Mouse (Mus musculus) brain, embryonic 14.5 days (tissue): ENCODE measurements at regions not wholly inside any gene's neighbourhood (a gene's known extent, or its start where the extent isn't known, plus 50 kb on each side); places are given as distances from the start of the nearest gene placed in this dataset.

Experiments
- CTCF ChIP-seq: fragments of 200-500 bp; IDR thresholded peaks from 2 replicates; pipeline ENCODE4 v1.5.1; 2012; ENCODE audit warnings: inconsistent platforms, mild to moderate bottlenecking, moderate library complexity, borderline replicate concordance; ENCODE audit not compliant: insufficient read depth, insufficient read length; ENCODE audit errors: extremely low read depth
- POLR2A ChIP-seq: fragments of 200-500 bp; IDR thresholded peaks from 2 replicates; pipeline ENCODE4 v1.6.1; 2012; ENCODE audit warnings: mild to moderate bottlenecking, inconsistent platforms, borderline replicate concordance; ENCODE audit not compliant: poor library complexity, insufficient read depth, insufficient read length, severe bottlenecking; ENCODE audit errors: extremely low read depth

DNA sequence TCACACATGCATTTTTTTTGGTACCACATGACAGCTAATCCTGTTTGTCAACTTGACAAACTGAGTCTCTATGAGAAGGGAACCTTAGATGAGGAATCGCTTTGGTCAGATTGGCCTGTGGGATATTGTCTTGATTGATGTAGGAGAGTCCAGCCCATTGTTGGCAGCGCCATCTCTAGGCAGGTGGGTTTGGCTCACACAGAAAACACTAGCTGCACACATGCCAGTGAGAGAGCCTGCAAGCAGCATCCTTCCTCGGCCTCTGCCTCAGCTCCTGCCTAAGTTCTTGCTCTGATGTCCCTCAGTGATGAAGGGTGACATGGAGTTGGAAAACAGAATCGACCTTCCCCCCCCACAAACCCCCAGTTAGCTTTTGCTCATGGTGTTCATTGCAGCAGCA, 514.4 kb downstream of the Vrk1 start:
- TF ChIP-seq POLR2A (no peak), CTCF (no peak)
